Mouse (Mus musculus) frontal cortex, postnatal 36 days (tissue): ENCODE measurements at regions not wholly inside any gene's neighbourhood (a gene's known extent, or its start where the extent isn't known, plus 50 kb on each side); places are given as distances from the start of the nearest gene placed in this dataset.
A peak's percentile ranks its signal among the peaks of the same experiment; 100 is the strongest.

Experiments
- DNase-seq, 2 experiments: peaks; one replicate each; pipeline ENCODE4 v3.0.0; 2022; ENCODE audit warnings: low spot score in 2 of 2

DNA sequence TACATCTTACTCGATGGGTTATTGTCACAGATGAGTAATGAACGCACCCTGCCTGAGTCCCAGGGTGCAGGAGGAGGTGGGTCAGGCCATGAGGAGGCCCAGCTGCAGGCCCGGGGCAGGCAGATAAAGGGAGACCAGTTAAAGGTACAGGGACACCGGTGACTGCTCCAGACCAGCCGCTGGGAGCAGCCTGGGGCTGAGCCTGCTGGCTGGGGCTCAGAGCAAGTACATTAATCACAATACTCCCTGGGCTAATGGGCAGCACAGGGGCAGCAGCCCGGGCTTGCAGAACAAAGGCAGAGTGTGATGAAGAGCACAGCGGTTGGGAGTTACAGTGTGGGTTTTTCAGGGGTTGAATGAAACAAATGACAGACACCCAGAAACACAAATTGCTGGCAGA, 154.4 kb upstream of the Rnf219 start:
- DNase-seq: no peak

DNA sequence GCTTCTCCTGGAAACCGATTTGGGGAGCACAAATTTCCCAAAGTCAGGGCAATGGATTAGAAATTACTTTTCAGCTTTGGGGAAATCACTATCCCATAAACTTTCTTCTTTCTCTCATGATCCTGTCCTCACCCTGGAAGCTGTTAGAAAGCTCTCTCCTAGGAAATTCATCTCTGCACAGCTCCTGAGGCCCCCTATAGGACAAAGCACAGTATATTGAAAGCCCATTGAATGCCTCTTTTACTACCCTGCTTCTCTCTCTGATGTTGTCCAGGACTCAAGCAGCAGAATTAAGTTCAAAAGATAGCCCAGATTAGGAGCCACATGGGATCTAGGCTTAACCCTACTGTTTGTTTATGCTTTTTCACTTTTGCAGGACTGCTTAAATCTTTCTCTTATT, 139.3 kb upstream of the Rnf219 start:
- DNase-seq: no peak

DNA sequence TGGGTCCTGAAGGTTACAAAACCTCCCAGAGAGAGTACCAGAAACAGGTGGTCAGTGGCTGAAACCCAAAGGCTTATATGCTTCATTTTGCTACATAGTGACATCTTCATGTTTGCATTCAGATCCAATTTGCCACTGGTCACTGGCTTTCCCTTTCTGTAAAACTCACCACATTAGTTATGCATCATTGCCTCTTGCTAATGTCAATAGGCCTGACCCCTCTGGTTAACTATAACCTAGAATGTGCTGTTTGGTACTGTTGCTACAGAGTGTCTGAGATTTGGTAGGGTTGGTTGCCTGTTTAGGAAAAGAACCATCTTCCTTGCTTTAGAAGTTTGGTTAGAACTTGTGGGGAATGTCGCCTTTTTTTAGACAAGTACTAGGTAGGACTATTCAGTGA, 136.3 kb upstream of the Rnf219 start:
- DNase-seq: no peak

GRCm38 (mm10) chr14:104649980-104650379, 127.5 kb upstream of the Rnf219 start:
- no peak for DNase-seq

DNA sequence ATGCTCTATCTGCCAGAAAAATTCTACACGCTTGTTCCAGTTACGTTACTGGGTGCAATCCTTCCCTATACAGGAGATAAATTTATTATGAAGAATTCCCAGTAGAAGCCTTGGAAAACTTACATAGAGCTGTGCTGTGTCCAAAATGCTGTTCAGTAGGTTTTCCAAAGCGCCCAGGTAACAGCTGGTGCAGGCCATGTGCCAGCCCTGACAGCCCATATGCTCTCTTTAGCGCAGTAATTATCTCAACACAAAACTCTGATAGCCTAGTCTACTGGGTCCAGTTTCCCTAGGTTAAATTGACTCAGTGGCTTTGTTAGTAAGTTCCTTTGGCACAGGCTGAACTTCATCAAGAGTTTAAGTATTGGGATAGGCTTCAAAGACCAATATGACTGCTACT, 122.2 kb upstream of the Rnf219 start:
- no peak for DNase-seq

- DNase-seq: no peak
Measured at GRCm38 (mm10) chr14:104642783-104643182, 120.3 kb upstream of the Rnf219 start.

DNA sequence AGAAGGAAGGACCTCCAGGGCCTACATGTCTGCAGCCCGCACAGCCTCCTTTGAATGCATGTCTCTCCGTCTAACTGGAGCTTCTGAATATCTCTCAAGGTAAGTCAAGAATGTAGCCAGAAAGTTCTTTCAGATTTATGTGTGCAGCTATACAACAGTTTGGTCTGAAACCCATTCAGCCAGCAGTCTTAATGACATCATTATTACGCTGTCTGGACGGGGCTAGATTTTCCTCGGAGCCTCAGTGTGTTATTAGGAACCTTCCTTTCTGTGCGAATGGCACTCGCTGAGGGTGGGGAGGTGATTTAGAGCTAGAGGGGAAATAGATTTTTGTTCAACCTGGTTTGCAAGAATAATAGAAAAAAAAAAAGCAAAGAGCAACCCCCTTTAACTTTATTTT, 116.9 kb upstream of the Rnf219 start:
- DNase-seq: no peak

DNA sequence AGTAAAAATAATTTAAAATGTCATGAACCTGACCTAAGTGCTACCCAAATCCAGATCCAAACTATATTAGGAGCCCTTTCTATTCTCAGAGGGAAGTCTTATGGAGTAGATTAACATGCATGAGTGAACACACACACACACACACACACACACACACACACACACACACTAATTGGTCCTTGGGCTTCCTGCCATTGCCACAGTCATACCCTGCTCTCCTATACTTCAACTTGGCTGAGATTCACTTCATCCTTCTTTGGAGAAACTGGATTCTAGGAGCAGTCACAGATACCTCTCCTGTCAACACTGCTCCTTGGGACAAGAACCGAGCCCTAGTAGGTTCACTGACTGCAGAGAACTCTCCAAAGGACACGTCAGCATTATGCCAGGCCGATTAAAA, 89.0 kb upstream of the Rnf219 start:
- DNase-seq: no peak

DNA sequence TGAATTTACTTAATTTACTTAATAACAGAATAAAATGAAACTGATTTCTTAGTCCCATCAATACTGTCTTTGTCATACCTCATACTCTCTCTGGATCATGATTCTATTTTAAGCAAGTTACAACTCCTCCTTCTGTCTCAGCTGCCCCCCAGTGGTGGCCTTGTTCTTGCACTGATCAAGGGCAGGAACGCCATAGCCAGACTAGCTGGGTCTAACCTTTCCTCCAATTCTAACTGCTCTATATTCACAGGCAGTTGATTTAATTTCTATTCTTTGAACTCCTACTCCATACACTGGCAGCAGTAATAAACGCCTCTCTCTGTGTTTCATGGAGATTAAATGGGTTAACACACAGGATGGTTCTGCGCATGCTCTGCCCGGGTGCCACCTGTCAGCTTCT, 87.9 kb upstream of the Rnf219 start:
- DNase-seq: peak in 1 of 2 experiments; percentile 0

DNA sequence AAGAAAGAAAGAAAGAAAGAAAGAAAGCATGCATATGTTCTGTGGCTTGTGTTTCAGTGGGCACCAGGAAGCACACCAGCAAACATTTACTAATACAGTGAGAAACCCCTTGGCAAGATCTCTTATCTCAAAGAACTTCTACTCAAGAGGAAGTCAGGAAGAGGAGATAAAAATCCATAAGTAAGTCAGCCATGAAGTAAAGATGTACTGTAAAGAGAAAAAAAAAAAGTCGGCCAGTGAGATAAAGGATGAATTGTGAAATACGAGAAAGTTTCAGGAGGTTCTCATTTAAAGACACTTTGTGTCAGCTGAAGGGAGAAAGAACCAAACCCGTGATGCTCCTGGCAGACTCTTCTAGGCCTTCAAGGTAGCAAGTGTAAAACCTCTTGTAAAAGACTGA, 72.4 kb upstream of the Rnf219 start:
- DNase-seq: no peak
